Mouse (Mus musculus): ENCODE results near the gene Igfbp7. TPM values are rescaled to one million over a fixed set of nuclear protein-coding genes. Genes with fewer than 3 reads are reported as not detected.

Gene Igfbp7
- polyA plus RNA-seq, 1 experiment from 2014 or later = 63.4 TPM

DNA sequence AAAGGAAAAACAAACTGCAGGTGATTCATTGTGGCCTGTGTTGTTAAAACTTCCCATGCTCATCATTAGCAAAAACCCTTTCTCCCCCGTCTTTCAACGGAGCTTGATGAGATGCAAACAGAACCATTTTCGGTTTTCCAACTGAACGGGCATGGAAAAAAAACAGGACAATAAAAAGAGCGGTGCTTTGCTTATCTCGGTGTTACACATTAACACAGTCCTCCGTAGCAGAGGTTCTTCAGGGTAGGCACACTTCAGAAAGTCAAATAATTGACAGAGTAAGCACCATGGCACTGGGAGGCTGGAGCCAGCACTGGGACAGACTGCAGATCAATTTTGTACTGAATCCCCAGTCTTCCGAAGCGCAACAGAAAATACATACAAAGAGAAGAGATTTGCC, 23.1 kb downstream of the Igfbp7 start:
- H3K27ac ChIP-seq = no peak overlapping the region
- ATAC-seq (replicated peaks) = no peak
- WGBS = 78% methylated on average over 9 of the region's 9 CpGs
- H3K4me1 ChIP-seq = peaks cover 5% of the 10 kb centered on the region; the same call in 1 of the 2 replicates
- no peaks in the 10 kb centered on the region for H3K9me3 ChIP-seq
- H3K4me3 ChIP-seq = no peak overlapping the region
- H3K4me2 ChIP-seq = no peak overlapping the region
- no peak overlapping the region for H3K9ac ChIP-seq
- no peaks in the 10 kb centered on the region for H3K27me3 ChIP-seq (replicated peaks)
- H3K36me3 ChIP-seq (replicated peaks) = no peaks in the 10 kb centered on the region

- no peak overlapping the region for H3K9ac ChIP-seq
- ATAC-seq (replicated peaks) = no peak
- H3K27ac ChIP-seq = no peak overlapping the region
- no peaks in the 10 kb centered on the region for H3K36me3 ChIP-seq (replicated peaks)
- H3K4me1 ChIP-seq = peaks cover 5% of the 10 kb centered on the region; the same call in 1 of the 2 replicates
- H3K27me3 ChIP-seq (replicated peaks) = no peaks in the 10 kb centered on the region
- no peaks in the 10 kb centered on the region for H3K9me3 ChIP-seq
- H3K4me3 ChIP-seq = no peak overlapping the region
- no peak overlapping the region for H3K4me2 ChIP-seq
- WGBS = 92% methylated on average over 5 of the region's 5 CpGs
Measured at GRCm38 (mm10) chr5:77383799-77384554, 23.9 kb downstream of the Igfbp7 start.

DNA sequence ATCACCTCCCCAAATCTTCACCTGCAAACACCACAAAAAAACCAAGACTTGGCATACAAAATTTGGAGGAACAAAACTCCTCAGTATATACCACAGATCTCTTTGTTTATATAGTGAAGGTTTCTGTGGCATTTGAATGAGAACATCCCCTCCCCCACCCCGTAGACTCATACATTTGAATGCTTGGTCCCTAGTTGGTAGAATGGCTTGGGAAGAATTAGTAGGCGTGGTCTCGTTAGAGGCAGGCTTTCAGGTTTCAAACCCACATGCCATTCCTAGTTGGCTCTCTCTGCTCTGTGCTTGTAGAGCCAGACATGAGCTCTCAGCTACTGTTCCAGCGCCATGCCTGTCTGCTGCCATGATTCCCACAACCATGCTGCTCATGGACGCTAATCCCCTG, 26.2 kb downstream of the Igfbp7 start:
- no peak overlapping the region for H3K4me3 ChIP-seq
- WGBS = 82% methylated on average over 5 of the region's 5 CpGs
- peaks cover 5% of the 10 kb centered on the region; the same call in 1 of the 2 replicates for H3K4me1 ChIP-seq
- no peaks in the 10 kb centered on the region for H3K27me3 ChIP-seq (replicated peaks)
- no peak overlapping the region for H3K27ac ChIP-seq
- H3K4me2 ChIP-seq = no peak overlapping the region
- ATAC-seq (replicated peaks) = no peak
- no peak overlapping the region for H3K9ac ChIP-seq
- no peaks in the 10 kb centered on the region for H3K9me3 ChIP-seq
- H3K36me3 ChIP-seq (replicated peaks) = no peaks in the 10 kb centered on the region

DNA sequence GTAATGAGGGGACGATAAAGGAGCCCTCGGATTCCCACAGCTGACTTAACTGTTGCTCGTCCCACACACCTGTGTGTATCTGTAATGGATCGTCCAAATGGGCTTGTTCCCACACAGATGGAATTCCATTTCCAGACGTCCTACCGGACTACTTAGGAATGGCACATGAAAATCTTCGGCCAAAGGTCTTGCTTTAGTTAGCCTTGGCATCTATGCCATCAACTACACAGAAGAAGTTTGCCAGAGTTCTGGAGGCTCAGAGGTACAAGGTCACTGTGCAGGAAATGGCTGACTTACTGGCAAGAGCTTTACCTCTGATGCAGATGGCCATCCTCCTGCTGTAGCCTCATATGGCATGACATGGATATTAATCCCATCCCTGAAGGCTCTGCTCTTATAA, 26.6 kb downstream of the Igfbp7 start:
- WGBS = 78% methylated on average over 7 of the region's 7 CpGs
- Histone ChIP-seq H3K27ac (no peak overlapping the region), H3K36me3 (replicated peaks) (no peaks in the 10 kb centered on the region), H3K4me3 (no peak overlapping the region), H3K27me3 (replicated peaks) (no peaks in the 10 kb centered on the region), H3K4me2 (no peak overlapping the region), H3K9ac (no peak overlapping the region), H3K4me1 (peaks cover 5% of the 10 kb centered on the region; the same call in 1 of the 2 replicates), H3K9me3 (no peaks in the 10 kb centered on the region)
- ATAC-seq (replicated peaks) = no peak

- WGBS = 36% methylated on average over 17 of the region's 17 CpGs
- Histone ChIP-seq H3K9me3 (no peaks in the 10 kb centered on the region), H3K9ac (no peak overlapping the region), H3K27me3 (replicated peaks) (no peaks in the 10 kb centered on the region), H3K4me1 (peaks cover 5% of the 10 kb centered on the region; the same call in 1 of the 2 replicates), H3K4me3 (no peak overlapping the region), H3K27ac (no peak overlapping the region), H3K4me2 (no peak overlapping the region), H3K36me3 (replicated peaks) (no peaks in the 10 kb centered on the region)
- no peak for ATAC-seq (replicated peaks)
Measured at GRCm38 (mm10) chr5:77380321-77380901, 27.4 kb downstream of the Igfbp7 start.

DNA sequence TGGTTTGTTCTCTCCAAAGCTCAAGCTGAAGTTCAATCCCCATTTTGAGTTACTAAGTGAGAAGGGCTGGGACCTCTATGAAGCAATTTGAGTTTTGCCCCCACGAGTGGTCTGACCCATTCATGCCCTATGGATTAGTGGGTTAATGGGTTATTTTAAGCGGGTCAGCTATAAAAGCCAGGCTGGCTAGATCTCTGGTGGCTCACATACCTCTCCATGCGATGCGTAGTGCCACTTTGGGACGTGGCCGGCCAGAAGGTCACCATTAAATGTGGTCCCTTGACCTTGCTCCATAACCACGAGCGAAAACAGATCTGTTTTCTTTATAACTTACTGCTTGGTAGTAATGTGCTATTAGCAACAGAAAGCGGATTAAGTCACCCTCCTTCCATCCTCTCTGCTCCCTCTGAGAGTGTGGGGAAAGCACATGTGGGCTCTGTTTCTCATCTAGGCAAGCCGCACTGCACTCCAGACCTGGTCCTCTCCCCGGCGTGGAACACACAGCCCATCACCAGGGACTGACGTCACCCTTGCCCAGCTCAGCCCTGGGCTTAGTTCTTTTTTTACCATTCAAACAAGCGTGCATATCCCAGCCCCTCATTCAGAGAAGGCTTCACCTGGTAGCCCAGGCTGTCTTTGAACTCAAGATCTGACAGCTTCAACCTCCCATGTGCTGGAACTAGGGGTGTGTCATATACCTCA, 28.3 kb downstream of the Igfbp7 start:
- WGBS = 75% methylated on average over 14 of the region's 14 CpGs
- no peak for ATAC-seq (replicated peaks)

DNA sequence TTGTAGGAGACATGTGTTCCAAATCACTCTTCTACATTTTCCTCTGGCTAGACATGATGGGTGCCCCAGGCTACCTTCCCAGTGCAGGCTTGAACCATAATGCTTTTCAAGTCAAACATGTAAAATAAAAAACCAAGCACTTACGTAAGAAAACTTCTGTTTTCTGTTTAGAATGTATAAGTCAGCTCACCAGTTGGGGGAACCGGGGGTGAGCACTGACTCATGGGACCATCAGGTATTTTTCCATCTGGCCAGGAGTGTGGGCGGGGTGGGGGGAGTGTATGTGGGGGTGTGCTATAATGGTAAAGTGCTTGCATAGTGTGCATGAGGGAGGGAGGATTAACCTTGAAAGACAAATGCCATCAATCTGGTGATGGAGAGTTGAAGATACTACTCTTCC, 29.8 kb downstream of the Igfbp7 start:
- Histone ChIP-seq H3K9ac (no peak overlapping the region), H3K4me1 (peaks cover 5% of the 10 kb centered on the region; the same call in 1 of the 2 replicates), H3K9me3 (no peaks in the 10 kb centered on the region), H3K27me3 (replicated peaks) (no peaks in the 10 kb centered on the region), H3K27ac (no peak overlapping the region), H3K36me3 (replicated peaks) (no peaks in the 10 kb centered on the region), H3K4me3 (no peak overlapping the region), H3K4me2 (no peak overlapping the region)
- 92% methylated on average over 3 of the region's 3 CpGs for WGBS
- no peak for ATAC-seq (replicated peaks)

More for the DNA sequence above, 28.3 kb downstream of the Igfbp7 start:
- no peak overlapping the region for H3K9ac ChIP-seq
- H3K9me3 ChIP-seq = no peaks in the 10 kb centered on the region
- H3K4me3 ChIP-seq = no peak overlapping the region
- no peaks in the 10 kb centered on the region for H3K36me3 ChIP-seq (replicated peaks)
- H3K27ac ChIP-seq = no peak overlapping the region
- peaks cover 5% of the 10 kb centered on the region; the same call in 1 of the 2 replicates for H3K4me1 ChIP-seq
- H3K4me2 ChIP-seq = no peak overlapping the region
- H3K27me3 ChIP-seq (replicated peaks) = no peaks in the 10 kb centered on the region

DNA sequence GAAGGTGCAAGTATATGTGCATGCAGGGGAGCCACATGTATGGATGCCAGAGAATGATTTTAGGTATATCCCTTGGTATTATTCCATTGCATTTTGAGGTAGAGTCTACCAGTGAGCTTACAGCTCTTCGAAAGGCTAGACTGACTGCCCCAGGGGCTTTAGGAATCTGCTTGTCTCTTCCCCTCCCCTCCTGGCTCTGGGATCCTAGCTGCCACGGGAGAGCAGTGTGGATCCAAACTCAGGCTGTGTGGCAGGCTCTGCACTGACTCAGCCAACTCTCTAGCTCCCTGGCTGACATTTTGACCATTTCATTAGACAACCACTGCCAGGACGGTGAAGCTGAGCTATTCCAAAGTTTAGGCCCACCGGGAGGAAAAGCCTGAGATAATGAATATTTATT, 32.3 kb downstream of the Igfbp7 start:
- H3K4me1 ChIP-seq = peaks cover 2% of the 10 kb centered on the region; the same call in 1 of the 2 replicates
- H3K27me3 ChIP-seq (replicated peaks) = no peaks in the 10 kb centered on the region
- no peak overlapping the region for H3K4me3 ChIP-seq
- H3K9me3 ChIP-seq = no peaks in the 10 kb centered on the region
- no peaks in the 10 kb centered on the region for H3K36me3 ChIP-seq (replicated peaks)
- H3K27ac ChIP-seq = no peak overlapping the region
- no peak overlapping the region for H3K4me2 ChIP-seq
- no peak overlapping the region for H3K9ac ChIP-seq
- WGBS = 63% methylated on average over 4 of the region's 4 CpGs
- ATAC-seq (replicated peaks) = no peak

GRCm38 (mm10) chr5:77374945-77375344, 32.9 kb downstream of the Igfbp7 start:
- Histone ChIP-seq H3K27me3 (replicated peaks) (no peaks in the 10 kb centered on the region), H3K9ac (no peak overlapping the region), H3K27ac (no peak overlapping the region), H3K36me3 (replicated peaks) (no peaks in the 10 kb centered on the region), H3K4me2 (no peak overlapping the region), H3K4me1 (no peaks in the 10 kb centered on the region), H3K9me3 (no peaks in the 10 kb centered on the region), H3K4me3 (no peak overlapping the region)
- WGBS = 84% methylated on average over 3 of the region's 3 CpGs
- no peak for ATAC-seq (replicated peaks)

DNA sequence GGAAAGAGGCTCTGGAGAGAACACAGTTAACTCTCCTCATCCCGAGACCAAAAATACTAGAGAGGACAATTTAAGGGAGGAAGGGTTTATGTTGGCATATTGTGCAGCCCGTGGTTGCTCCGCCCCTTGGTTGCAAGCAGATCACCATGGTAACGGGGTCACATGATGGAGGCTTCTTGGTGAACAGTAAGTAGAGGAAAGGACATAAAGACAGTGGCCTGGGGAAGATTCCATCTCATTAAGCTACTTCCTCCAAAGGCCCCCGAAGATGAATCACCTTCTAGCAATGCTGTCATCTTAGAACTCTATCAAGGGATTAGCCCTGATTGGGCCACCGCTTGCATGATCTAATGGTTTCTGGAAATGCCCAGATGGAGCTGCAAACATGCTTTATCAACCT, 35.1 kb downstream of the Igfbp7 start:
- no peak overlapping the region for H3K9ac ChIP-seq
- H3K27me3 ChIP-seq (replicated peaks) = no peaks in the 10 kb centered on the region
- H3K36me3 ChIP-seq (replicated peaks) = no peaks in the 10 kb centered on the region
- no peaks in the 10 kb centered on the region for H3K4me1 ChIP-seq
- no peaks in the 10 kb centered on the region for H3K9me3 ChIP-seq
- ATAC-seq (replicated peaks) = no peak
- no peak overlapping the region for H3K4me3 ChIP-seq
- H3K27ac ChIP-seq = no peak overlapping the region
- 66% methylated on average over 6 of the region's 6 CpGs for whole genome bisulfite sequencing
- no peak overlapping the region for H3K4me2 ChIP-seq

- H3K36me3 ChIP-seq (replicated peaks) = no peaks in the 10 kb centered on the region
- no peak overlapping the region for H3K27ac ChIP-seq
- H3K4me3 ChIP-seq = no peak overlapping the region
- H3K9me3 ChIP-seq = no peaks in the 10 kb centered on the region
- no peak overlapping the region for H3K4me2 ChIP-seq
- H3K4me1 ChIP-seq = no peaks in the 10 kb centered on the region
- H3K9ac ChIP-seq = no peak overlapping the region
- 86% methylated on average over 7 of the region's 7 CpGs for WGBS
- H3K27me3 ChIP-seq (replicated peaks) = no peaks in the 10 kb centered on the region
- ATAC-seq (replicated peaks) = no peak
Measured at GRCm38 (mm10) chr5:77372242-77372641, 35.6 kb downstream of the Igfbp7 start.

GRCm38 (mm10) chr5:77370378-77370892, 37.4 kb downstream of the Igfbp7 start:
- H3K4me1 ChIP-seq = no peaks in the 10 kb centered on the region
- no peak overlapping the region for H3K4me2 ChIP-seq
- H3K27ac ChIP-seq = no peak overlapping the region
- no peak for ATAC-seq (replicated peaks)
- no peaks in the 10 kb centered on the region for H3K36me3 ChIP-seq (replicated peaks)
- no peaks in the 10 kb centered on the region for H3K27me3 ChIP-seq (replicated peaks)
- no peaks in the 10 kb centered on the region for H3K9me3 ChIP-seq
- H3K4me3 ChIP-seq = no peak overlapping the region
- 85% methylated on average over 5 of the region's 5 CpGs for WGBS
- no peak overlapping the region for H3K9ac ChIP-seq

Data from midbrain, embryonic 15.5 days (tissue).